Comparison of ENCODE assay signal across 10 mouse cellular contexts in genomic region chr1:170006516-170006915, GRCm38 (mm10). TPM values are rescaled to one million over a fixed set of nuclear protein-coding genes. Genes with fewer than 3 reads are reported as not detected.
DNase-seq lines count a peak whose midpoint lies in the region; ATAC-seq and TF ChIP-seq lines count a peak whose summit lies in the region.
"Had no signal": no experiment of that assay in that cellular context is flagged by ENCODE, and none has a peak within 500 bp of the region (broad histone marks: within the 10 kb centered on the region; RNA-seq: fewer than 3 reads in every experiment).

No protein-coding gene starts in this region.

- ATAC-seq in liver, postnatal 0 days, result no peak
- no peak for ATAC-seq in liver, embryonic 12.5 days
- 0 out of 2 replicates have a peak, but pooled peaks have one; percentile 40 for ATAC-seq in kidney, postnatal 0 days (replicated peaks; ENCODE audit: low FRiP score, low read depth)
- ATAC-seq: CD4-positive, CD25-positive, alpha-beta regulatory T cell, adult 4 months had no signal

- H3K27me3 ChIP-seq in liver, postnatal 0 days (ENCODE audit: insufficient read depth, low read length), result no peaks in the 10 kb centered on the region
- H3K27me3 ChIP-seq in liver, embryonic 12.5 days (replicated peaks), result no peaks in the 10 kb centered on the region
- H3K27me3 ChIP-seq in heart, adult 2 months (ENCODE audit: control insufficient read depth, insufficient read depth, low read length), result no peaks in the 10 kb centered on the region
- no peaks in the 10 kb centered on the region for H3K27me3 ChIP-seq in kidney, postnatal 0 days (ENCODE audit: insufficient read depth, low read length)
- H3K27me3 ChIP-seq: liver, embryonic 15.5 days had no signal

- 0 out of 2 replicates have a peak overlapping the region, but pooled peaks have one; percentile 12 for H3K27ac ChIP-seq in liver, postnatal 0 days (ENCODE audit: low read depth)
- no peak overlapping the region for H3K27ac ChIP-seq in liver, embryonic 12.5 days
- peak overlapping the region; percentile 40; the same call in 1 of the 2 replicates for H3K27ac ChIP-seq in heart, adult 2 months
- peak overlapping the region; percentile 42 for H3K27ac ChIP-seq in kidney, postnatal 0 days
- H3K27ac ChIP-seq: liver, embryonic 15.5 days had no signal

- no peak for TF ChIP-seq POLR2A in heart, adult 2 months (IDR thresholded peaks at IDR 0.05; ENCODE audit: insufficient read depth, low read depth, low read length)

- TF ChIP-seq CTCF in liver, postnatal 0 days (IDR thresholded peaks at IDR 0.05; ENCODE audit: low read depth), result no peak
- TF ChIP-seq CTCF in heart, adult 2 months (IDR thresholded peaks at IDR 0.05), result no peak
- TF ChIP-seq CTCF in kidney, postnatal 0 days (IDR thresholded peaks at IDR 0.05; ENCODE audit: low read depth), result no peak

- no peaks in the 10 kb centered on the region for H3K79me2 ChIP-seq in heart, adult 2 months (replicated peaks; ENCODE audit: control insufficient read depth, insufficient read depth, low read length)

- H3K36me3 ChIP-seq in liver, postnatal 0 days (replicated peaks; ENCODE audit: insufficient read depth, low read length), result no peaks in the 10 kb centered on the region
- H3K36me3 ChIP-seq in liver, embryonic 12.5 days, result no peaks in the 10 kb centered on the region
- H3K36me3 ChIP-seq in heart, adult 2 months (ENCODE audit: control insufficient read depth, insufficient read depth, low read length), result no peaks in the 10 kb centered on the region
- H3K36me3 ChIP-seq in kidney, postnatal 0 days (ENCODE audit: insufficient read depth, low read length), result no peaks in the 10 kb centered on the region
- H3K36me3 ChIP-seq: liver, embryonic 15.5 days had no signal

- no peak overlapping the region for H3K4me3 ChIP-seq in liver, postnatal 0 days (ENCODE audit: low read depth, low read length)
- no peak overlapping the region for H3K4me3 ChIP-seq in liver, embryonic 12.5 days
- H3K4me3 ChIP-seq in heart, adult 2 months, result no peak overlapping the region
- H3K4me3 ChIP-seq in kidney, postnatal 0 days (replicated peaks; ENCODE audit: low read depth, low read length), result no peak overlapping the region
- H3K4me3 ChIP-seq: liver, embryonic 15.5 days had no signal

- DNase-seq in liver, postnatal 0 days, result no peak
- DNase-seq in heart, adult 2 months, result peak; percentile 27 to 49
- DNase-seq in kidney, postnatal 0 days (ENCODE audit: low spot score), result peak; percentile 63
- DNase-seq in skeletal muscle tissue, adult 2 months (ENCODE audit: low read depth, low spot score), result peak; percentile 70
- DNase-seq in thymus, postnatal 0 days (ENCODE audit: low spot score), result no peak
- DNase-seq in cerebellum, adult 9-10 months, result no peak
- no peak for DNase-seq in right cerebral cortex, postnatal 14 days

- no peak overlapping the region for H3K4me2 ChIP-seq in liver, postnatal 0 days (ENCODE audit: low read depth, low read length)
- no peak overlapping the region for H3K4me2 ChIP-seq in liver, embryonic 12.5 days
- no peak overlapping the region for H3K4me2 ChIP-seq in kidney, postnatal 0 days (ENCODE audit: low read length)
- H3K4me2 ChIP-seq: liver, embryonic 15.5 days had no signal

- TF ChIP-seq EP300 in liver, postnatal 0 days (IDR thresholded peaks at IDR 0.05; ENCODE audit: low read depth), result no peak
- no peak for TF ChIP-seq EP300 in heart, adult 2 months (IDR thresholded peaks at IDR 0.05; ENCODE audit: insufficient read depth, low read depth, low read length)

- H3K4me1 ChIP-seq in liver, postnatal 0 days (ENCODE audit: insufficient read depth), result no peaks in the 10 kb centered on the region
- no peaks in the 10 kb centered on the region for H3K4me1 ChIP-seq in liver, embryonic 12.5 days
- peaks cover 2% of the 10 kb centered on the region; the same call in 1 of the 2 replicates for H3K4me1 ChIP-seq in heart, adult 2 months (ENCODE audit: control insufficient read depth, insufficient read depth, low read length)
- H3K4me1 ChIP-seq in kidney, postnatal 0 days (replicated peaks; ENCODE audit: insufficient read depth, low read length), result no peaks in the 10 kb centered on the region
- H3K4me1 ChIP-seq: liver, embryonic 15.5 days had no signal

- no peaks in the 10 kb centered on the region for H3K9me3 ChIP-seq in liver, postnatal 0 days (ENCODE audit: low read length)
- no peaks in the 10 kb centered on the region for H3K9me3 ChIP-seq in liver, embryonic 12.5 days (replicated peaks)
- H3K9me3 ChIP-seq in kidney, postnatal 0 days (replicated peaks; ENCODE audit: low read length), result no peaks in the 10 kb centered on the region
- H3K9me3 ChIP-seq: liver, embryonic 15.5 days had no signal

- intact Hi-C loops in heart, adult 2 months (cut with DNase I), result loop anchor here (5.0 kb wide), 1 partner anchor 106 kb away; the partner anchor contains the start of gene Ddr2

- H3K9ac ChIP-seq in liver, postnatal 0 days (replicated peaks), result no peak overlapping the region
- H3K9ac ChIP-seq in liver, embryonic 12.5 days, result no peak overlapping the region
- H3K9ac ChIP-seq in heart, adult 2 months (ENCODE audit: low read depth, low read length), result no peak overlapping the region
- H3K9ac ChIP-seq in kidney, postnatal 0 days (ENCODE audit: low read depth, low read length), result no peak overlapping the region
- H3K9ac ChIP-seq: liver, embryonic 15.5 days had no signal

- WGBS in liver, postnatal 0 days (ENCODE audit: insufficient replicate concordance), result 58% methylated on average over 5 of the region's 5 CpGs
- 42% methylated on average over 5 of the region's 5 CpGs for WGBS in liver, embryonic 12.5 days (ENCODE audit: insufficient replicate concordance)
- 31% methylated on average over 5 of the region's 5 CpGs for WGBS in heart, adult 2 months
- WGBS in kidney, postnatal 0 days, result 34% methylated on average over 5 of the region's 5 CpGs

RNA-seq across cellular contexts. Expression of gene Hsd17b7, which starts 37.5 kb away (rescaled TPM):
- 20.8 and 25.7 TPM in 2 replicates for polyA plus RNA-seq in liver, postnatal 0 days (2015; fragmentation: Nextera tagmentation; extraction: Ambion mirVana)
- polyA plus RNA-seq in liver, embryonic 12.5 days (2016; fragmentation: Nextera tagmentation; extraction: Ambion mirVana), result 14.2 and 14.4 TPM in 2 replicates
- 10 to 100 TPM; 14.2 to 14.4 TPM for total RNA-seq in heart, adult 2 months (2021)
- polyA plus RNA-seq in heart, adult 2 months (2012; rRNA removed), result 13.1 and 13.2 TPM in 2 replicates
- polyA plus RNA-seq in kidney, postnatal 0 days (2015; fragmentation: Nextera tagmentation; extraction: Ambion mirVana), result 16.4 and 18.1 TPM in 2 replicates
- polyA plus RNA-seq in thymus, postnatal 0 days (2015; fragmentation: Nextera tagmentation; extraction: Ambion mirVana), result 9.9 and 11.0 TPM in 2 replicates

Comparison
In these comparisons a context has a peak if more than half of its experiments do, and no peak if none do; other contexts are left out.
1. DNase-seq: peak in heart, adult 2 months (2 of 2), kidney, postnatal 0 days (single experiment) and skeletal muscle tissue, adult 2 months (single experiment); none in liver, postnatal 0 days (single experiment), thymus, postnatal 0 days (single experiment), cerebellum, adult 9-10 months (single experiment) and right cerebral cortex, postnatal 14 days (single experiment).